Mouse (Mus musculus) macrophage (primary cell): ENCODE data around the gene Rasd1. TPM values are rescaled to one million over a fixed set of nuclear protein-coding genes. Genes with fewer than 3 reads are reported as not detected.

Experiments
- H3K27ac ChIP-seq: fragments of 350-480 bp; formaldehyde crosslinking; 2 replicates; pipeline ENCODE4 v1.9.0; 2021
- H3K36me3 ChIP-seq: fragments of 350-480 bp; formaldehyde crosslinking; 2 replicates; pipeline ENCODE4 v1.9.0; 2021; ENCODE audit errors: inconsistent target
- H3K4me3 ChIP-seq: fragments of 350-480 bp; formaldehyde crosslinking; 2 replicates; pipeline ENCODE4 v1.9.0; 2021; ENCODE audit errors: inconsistent target
- H3K79me2 ChIP-seq: fragments of 350-480 bp; formaldehyde crosslinking; 2 replicates; pipeline ENCODE4 v1.9.0; 2021; ENCODE audit errors: inconsistent target
- WGBS: methylation state at CpG from one replicate; pipeline ENCODE4 v1.1.7; 2026; ENCODE audit warnings: inconsistent platforms; ENCODE audit not compliant: missing documents; 5-methylcytosine and 5-hydroxymethylcytosine counted together
- polyA plus RNA-seq: library from polyadenylated mRNA; stranded (reverse); fragments of 250-400 nt; gene quantifications from 3 replicates; pipeline ENCODE4 v1.2.4, GENCODE M21; 2018; ENCODE audit warnings: inconsistent platforms
- total RNA-seq, 78 experiments: library from RNA; depleted of rRNA; stranded (reverse); fragments of 250-400 nt; gene quantifications; 1 replicate in 9 of 78; 2 replicates in 24 of 78; 3 replicates in 43 of 78; 4 replicates in 2 of 78; pipeline ENCODE4 v1.2.4; 2018; ENCODE audit warnings: inconsistent platforms in 56 of 78

The Rasd1 gene
- total RNA-seq (2018; cell fraction: chromatin; rRNA removed) = not detected
- total RNA-seq (2018; cell fraction: cytosol; rRNA removed) = under 1 TPM in 3 of 26 experiments, not detected in 23; 0.05 to 0.13 (median 0.06) TPM
- total RNA-seq (2018; cell fraction: nucleus; rRNA removed) = not detected
- polyA plus RNA-seq = 0.09 TPM in 1 of 3 replicates, not detected in the others

DNA sequence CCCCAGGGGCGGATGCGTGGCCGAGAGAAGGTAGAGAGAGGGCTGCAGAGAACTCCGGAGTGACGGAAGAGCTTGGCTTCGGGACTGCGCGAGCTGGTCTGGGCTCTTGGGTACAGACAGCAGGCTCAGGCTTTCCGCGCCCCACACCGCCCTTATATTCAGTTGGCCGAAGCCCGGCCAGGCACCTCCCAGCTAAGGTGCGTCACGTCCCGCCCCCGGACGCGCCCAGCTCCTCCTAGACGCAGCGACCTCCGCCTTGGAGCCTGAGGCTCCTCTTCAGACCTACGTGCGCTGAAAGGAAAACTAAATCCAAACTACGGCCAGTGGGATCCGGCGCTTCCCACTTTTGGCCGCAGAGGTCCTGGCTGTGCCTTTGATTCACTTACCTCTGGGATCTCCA is at the start of gene Rasd1:
Rasd1 (minus strand) TSS at position 127 of the 400 bp plus-strand sequence.
- 1% methylated on average over 28 of the region's 28 CpGs for WGBS

GRCm38 (mm10) chr11:60011516-60011915 is 46.8 kb upstream of the Rasd1 start:
- no peaks in the 10 kb centered on the region for H3K36me3 ChIP-seq
- H3K27ac ChIP-seq = no peak overlapping the region
- 87% methylated on average over 3 of the region's 3 CpGs for WGBS
- H3K79me2 ChIP-seq = no peaks in the 10 kb centered on the region
- no peak overlapping the region for H3K4me3 ChIP-seq

More for the DNA sequence above, at the start of gene Rasd1:
- no peak within 1 kb of the TSS for H3K27ac ChIP-seq
- no peaks in the 10 kb centered on the region for H3K79me2 ChIP-seq
- H3K36me3 ChIP-seq = peaks cover 18% of the 10 kb centered on the region; the same call in 1 of the 2 replicates
- H3K4me3 ChIP-seq = peak within 1 kb of the TSS; percentile 30

DNA sequence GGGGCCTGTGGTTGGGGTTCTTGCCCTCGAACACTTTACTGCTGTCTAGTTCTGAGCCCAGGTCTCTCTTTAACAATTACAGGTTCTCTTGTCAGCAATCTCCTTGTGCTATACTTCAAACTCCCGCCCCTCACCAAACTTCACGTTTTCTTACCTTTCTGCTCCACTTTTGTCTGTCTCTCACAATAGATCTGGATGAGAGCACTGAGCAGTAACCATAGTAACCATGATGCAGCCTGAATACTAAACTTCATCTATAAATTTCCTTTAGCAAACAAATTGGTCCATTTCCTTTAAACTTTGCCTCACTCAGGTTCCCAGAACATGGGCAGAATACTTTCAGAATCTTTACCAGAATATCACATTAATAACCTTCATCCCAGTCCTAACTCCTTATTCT is 44.7 kb upstream of the Rasd1 start:
- WGBS = 92% methylated on average over 3 of the region's 3 CpGs
- Histone ChIP-seq H3K36me3 (no peaks in the 10 kb centered on the region), H3K79me2 (no peaks in the 10 kb centered on the region), H3K27ac (no peak overlapping the region), H3K4me3 (no peak overlapping the region)

DNA sequence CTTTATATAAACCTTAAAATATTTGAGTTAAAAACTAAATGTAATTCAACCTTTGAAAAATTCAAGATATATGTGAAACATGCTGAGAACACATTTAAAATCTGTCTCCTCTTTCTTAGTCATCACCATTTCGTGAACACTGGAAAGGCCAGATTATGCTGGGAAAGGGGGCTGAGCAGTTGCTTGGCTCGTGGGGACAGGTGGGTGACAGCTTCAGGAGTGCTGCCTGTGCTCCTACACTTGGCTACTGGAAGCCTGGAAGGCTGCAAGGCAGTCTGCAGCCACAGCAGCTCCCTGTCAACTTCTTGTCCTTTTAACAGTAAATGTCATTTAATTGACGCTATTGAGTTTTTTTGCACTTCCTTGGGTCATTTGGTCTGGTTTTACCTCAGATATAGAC is 41.1 kb upstream of the Rasd1 start:
- H3K27ac ChIP-seq = no peak overlapping the region
- no peaks in the 10 kb centered on the region for H3K79me2 ChIP-seq
- H3K36me3 ChIP-seq = no peaks in the 10 kb centered on the region
- no peak overlapping the region for H3K4me3 ChIP-seq
- WGBS = 89% methylated on average over 3 of the region's 3 CpGs

DNA sequence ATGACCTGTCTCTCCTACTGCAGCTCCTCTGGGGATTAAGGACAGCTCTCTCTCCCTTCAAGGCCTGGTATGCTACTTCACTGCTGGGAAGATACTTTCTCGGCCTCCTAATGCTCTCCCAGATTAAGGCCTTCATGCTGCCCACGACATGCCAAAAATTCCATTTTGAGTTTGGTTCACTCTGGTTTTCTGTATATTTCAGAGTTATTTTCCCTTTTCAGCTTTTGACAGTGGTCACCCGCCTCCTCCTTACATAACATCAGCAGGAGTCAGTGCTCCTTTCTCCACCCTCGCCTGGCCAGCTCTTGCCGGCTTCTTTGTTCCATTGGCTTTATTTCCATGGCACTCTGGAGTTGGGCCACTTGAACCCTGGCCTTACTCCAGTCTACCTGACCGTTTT is 40.0 kb upstream of the Rasd1 start:
- H3K27ac ChIP-seq = no peak overlapping the region

GRCm38 (mm10) chr11:60003811-60004210 is 39.1 kb upstream of the Rasd1 start:
- Histone ChIP-seq H3K36me3 (no peaks in the 10 kb centered on the region), H3K4me3 (no peak overlapping the region), H3K79me2 (no peaks in the 10 kb centered on the region), H3K27ac (no peak overlapping the region)
- WGBS = 77% methylated on average over 8 of the region's 8 CpGs

More for the DNA sequence above, 40.0 kb upstream of the Rasd1 start:
- H3K4me3 ChIP-seq = no peak overlapping the region
- H3K79me2 ChIP-seq = no peaks in the 10 kb centered on the region
- WGBS = 93% methylated on average over 6 of the region's 6 CpGs
- H3K36me3 ChIP-seq = no peaks in the 10 kb centered on the region

GRCm38 (mm10) chr11:60001231-60001980 is 36.7 kb upstream of the Rasd1 start:
- 90% methylated on average over 5 of the region's 5 CpGs for WGBS
- Histone ChIP-seq H3K4me3 (no peak overlapping the region), H3K36me3 (no peaks in the 10 kb centered on the region), H3K27ac (no peak overlapping the region), H3K79me2 (no peaks in the 10 kb centered on the region)

- 82% methylated on average over 9 of the region's 9 CpGs for WGBS
- H3K27ac ChIP-seq = no peak overlapping the region
- H3K36me3 ChIP-seq = no peaks in the 10 kb centered on the region
- no peaks in the 10 kb centered on the region for H3K79me2 ChIP-seq
- H3K4me3 ChIP-seq = no peak overlapping the region
Observed at GRCm38 (mm10) chr11:59994318-59994717, 29.6 kb upstream of the Rasd1 start.

GRCm38 (mm10) chr11:59991365-59991764 is 26.6 kb upstream of the Rasd1 start:
- H3K27ac ChIP-seq = no peak overlapping the region
- no peak overlapping the region for H3K4me3 ChIP-seq
- no peaks in the 10 kb centered on the region for H3K79me2 ChIP-seq
- WGBS = 81% methylated on average over 8 of the region's 8 CpGs
- H3K36me3 ChIP-seq = no peaks in the 10 kb centered on the region

GRCm38 (mm10) chr11:59989406-59989805 is 24.7 kb upstream of the Rasd1 start:
- 100% methylated on average over 1 of the region's 1 CpGs for WGBS
- Histone ChIP-seq H3K36me3 (no peaks in the 10 kb centered on the region), H3K4me3 (no peak overlapping the region), H3K79me2 (no peaks in the 10 kb centered on the region), H3K27ac (no peak overlapping the region)

DNA sequence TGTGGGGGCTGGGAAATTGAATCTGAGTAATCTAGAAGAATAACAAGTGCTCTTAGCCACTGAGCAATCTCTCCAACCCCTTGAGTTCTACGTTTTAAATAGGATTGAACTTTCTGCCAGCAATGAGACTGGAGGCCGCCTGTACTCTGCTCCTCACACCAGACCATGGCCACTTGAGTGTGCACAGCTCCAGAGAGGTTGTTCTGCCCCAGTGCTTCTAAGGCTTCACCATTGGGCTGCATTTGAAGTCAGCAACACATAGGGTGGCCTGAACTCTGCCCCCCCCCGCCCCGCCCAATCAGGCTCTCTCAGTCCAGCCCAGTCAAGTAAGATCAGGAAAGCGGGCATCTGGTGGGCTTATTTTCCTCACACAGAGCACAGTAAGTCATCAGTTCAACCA is 13.1 kb upstream of the Rasd1 start:
- no peak overlapping the region for H3K27ac ChIP-seq
- H3K4me3 ChIP-seq = no peak overlapping the region
- H3K36me3 ChIP-seq = no peaks in the 10 kb centered on the region
- 85% methylated on average over 3 of the region's 5 CpGs for WGBS
- no peaks in the 10 kb centered on the region for H3K79me2 ChIP-seq

- Histone ChIP-seq H3K36me3 (no peaks in the 10 kb centered on the region), H3K4me3 (no peak overlapping the region), H3K79me2 (no peaks in the 10 kb centered on the region), H3K27ac (no peak overlapping the region)
- 92% methylated on average over 9 of the region's 10 CpGs for WGBS
Observed at GRCm38 (mm10) chr11:59975241-59975640, 10.5 kb upstream of the Rasd1 start.

GRCm38 (mm10) chr11:59973389-59973788 is 8.6 kb upstream of the Rasd1 start:
- H3K4me3 ChIP-seq = no peak overlapping the region
- WGBS = 94% methylated on average over 5 of the region's 5 CpGs

GRCm38 (mm10) chr11:59971691-59972090 is 6.9 kb upstream of the Rasd1 start:
- 100% methylated on average over 2 of the region's 2 CpGs for WGBS
- no peaks in the 10 kb centered on the region for H3K36me3 ChIP-seq
- H3K4me3 ChIP-seq = no peak overlapping the region
- H3K79me2 ChIP-seq = no peaks in the 10 kb centered on the region
- no peak overlapping the region for H3K27ac ChIP-seq

More at GRCm38 (mm10) chr11:59973389-59973788, 8.6 kb upstream of the Rasd1 start:
- H3K27ac ChIP-seq = no peak overlapping the region
- H3K79me2 ChIP-seq = no peaks in the 10 kb centered on the region
- no peaks in the 10 kb centered on the region for H3K36me3 ChIP-seq

DNA sequence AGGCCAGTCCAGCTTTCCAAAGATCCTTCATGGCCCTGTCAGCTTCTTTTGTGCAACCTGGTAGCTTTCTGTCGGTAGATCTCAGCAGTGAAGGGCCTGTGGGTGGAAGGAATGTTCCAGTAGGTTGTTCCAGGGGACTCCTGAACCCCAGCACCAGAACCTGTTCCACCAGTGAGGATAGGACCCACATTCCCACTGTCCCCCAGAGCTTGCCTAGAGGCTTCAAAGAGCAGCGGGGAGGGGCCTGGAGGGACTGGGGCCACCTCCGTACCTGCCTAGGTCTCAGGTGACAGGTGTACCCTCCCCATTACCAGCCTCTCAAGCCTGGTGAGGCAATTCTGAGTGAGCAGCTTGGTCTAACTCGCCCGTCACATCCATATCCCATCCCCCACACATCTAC is 6.0 kb upstream of the Rasd1 start:
- H3K79me2 ChIP-seq = no peaks in the 10 kb centered on the region
- no peak overlapping the region for H3K4me3 ChIP-seq
- H3K36me3 ChIP-seq = no peaks in the 10 kb centered on the region
- WGBS = 93% methylated on average over 5 of the region's 5 CpGs
- no peak overlapping the region for H3K27ac ChIP-seq
